ENCODE assay signal across 8 mouse cellular contexts in genomic region chr12:30369786-30370185, GRCm38 (mm10). TPM values are rescaled to one million over a fixed set of nuclear protein-coding genes. Genes with fewer than 3 reads are reported as not detected.
DNase-seq lines count a peak whose midpoint lies in the region; ATAC-seq and TF ChIP-seq lines count a peak whose summit lies in the region.

No protein-coding gene starts in this region.

- no peak for ATAC-seq in heart, embryonic 12.5 days (ENCODE audit: insufficient number of reproducible peaks, low FRiP score)
- ATAC-seq in intestine, embryonic 14.5 days (replicated peaks; ENCODE audit: low FRiP score, low TSS enrichment, low read depth): no peak; the same call in 1 of the 2 replicates
- peak; percentile 40 for ATAC-seq in midbrain, embryonic 13.5 days
- ATAC-seq in stomach, postnatal 0 days (ENCODE audit: low FRiP score, low TSS enrichment): no peak

- no peak overlapping the region for H3K27ac ChIP-seq in heart, embryonic 12.5 days (ENCODE audit: poor library complexity, severe bottlenecking)
- no peak overlapping the region for H3K27ac ChIP-seq in intestine, embryonic 14.5 days (ENCODE audit: low read depth)
- no peak overlapping the region for H3K27ac ChIP-seq in midbrain, embryonic 13.5 days
- H3K27ac ChIP-seq in stomach, postnatal 0 days (replicated peaks): no peak overlapping the region

- no peaks in the 10 kb centered on the region for H3K9me3 ChIP-seq in heart, embryonic 12.5 days (replicated peaks)
- no peaks in the 10 kb centered on the region for H3K9me3 ChIP-seq in intestine, embryonic 14.5 days (ENCODE audit: control insufficient read depth, low read length)
- H3K9me3 ChIP-seq in midbrain, embryonic 13.5 days: no peaks in the 10 kb centered on the region
- no peaks in the 10 kb centered on the region for H3K9me3 ChIP-seq in stomach, postnatal 0 days (ENCODE audit: control insufficient read depth, low read length)

- peak; percentile 76 to 88 for DNase-seq in heart, adult 18-20 months
- DNase-seq in cerebellum, postnatal 10 days: peak; percentile 93
- DNase-seq in frontal cortex, postnatal 25 days (ENCODE audit: low spot score in 2 of 2): peak; percentile 79 to 84
- DNase-seq in intestine, embryonic 14.5 days (ENCODE audit: low spot score): peak; percentile 90
- DNase-seq in left cerebral cortex, adult 18-20 months (ENCODE audit: low spot score in 2 of 2): peak; percentile 90 to 92
- peak; percentile 87 for DNase-seq in stomach, postnatal 0 days (ENCODE audit: low spot score)

- 7% methylated on average over 6 of the region's 6 CpGs for WGBS in heart, embryonic 12.5 days
- WGBS in intestine, embryonic 14.5 days: 7% methylated on average over 6 of the region's 6 CpGs
- 8% methylated on average over 6 of the region's 6 CpGs for WGBS in midbrain, embryonic 13.5 days
- 9% methylated on average over 6 of the region's 6 CpGs for WGBS in stomach, postnatal 0 days

- no peak overlapping the region for H3K9ac ChIP-seq in heart, embryonic 12.5 days
- no peak overlapping the region for H3K9ac ChIP-seq in intestine, embryonic 14.5 days (ENCODE audit: low read length)
- no peak overlapping the region for H3K9ac ChIP-seq in midbrain, embryonic 13.5 days (replicated peaks)
- no peak overlapping the region for H3K9ac ChIP-seq in stomach, postnatal 0 days (ENCODE audit: low read length)

- peaks cover 7% of the 10 kb centered on the region; the same call in 1 of the 2 replicates for H3K4me1 ChIP-seq in heart, embryonic 12.5 days (replicated peaks)
- peaks cover 5% of the 10 kb centered on the region; the same call in 1 of the 2 replicates for H3K4me1 ChIP-seq in intestine, embryonic 14.5 days (replicated peaks; ENCODE audit: control insufficient read depth, insufficient read depth, low read length)
- peaks cover 13% of the 10 kb centered on the region for H3K4me1 ChIP-seq in midbrain, embryonic 13.5 days (replicated peaks)
- H3K4me1 ChIP-seq in stomach, postnatal 0 days (replicated peaks; ENCODE audit: control insufficient read depth, insufficient read depth): no peaks in the 10 kb centered on the region

- H3K27me3 ChIP-seq in heart, embryonic 12.5 days (replicated peaks): peaks cover 5% of the 10 kb centered on the region; the same call in 1 of the 2 replicates
- no peaks in the 10 kb centered on the region for H3K27me3 ChIP-seq in intestine, embryonic 14.5 days (replicated peaks; ENCODE audit: control insufficient read depth, insufficient read depth, low read length)
- H3K27me3 ChIP-seq in midbrain, embryonic 13.5 days: peaks cover 11% of the 10 kb centered on the region; the same call in 1 of the 2 replicates
- H3K27me3 ChIP-seq in stomach, postnatal 0 days (ENCODE audit: control insufficient read depth, insufficient read depth, low read length): no peaks in the 10 kb centered on the region

- no peak for TF ChIP-seq EP300 in stomach, postnatal 0 days (optimal IDR thresholded peaks at IDR 0.05)

- no peak overlapping the region for H3K4me3 ChIP-seq in heart, embryonic 12.5 days
- H3K4me3 ChIP-seq in intestine, embryonic 14.5 days (ENCODE audit: low read depth, low read length): 0 out of 2 replicates have a peak overlapping the region, but pooled peaks have one; percentile 6
- H3K4me3 ChIP-seq in midbrain, embryonic 13.5 days (replicated peaks): no peak overlapping the region
- no peak overlapping the region for H3K4me3 ChIP-seq in stomach, postnatal 0 days (ENCODE audit: low read depth, low read length)

- no peaks in the 10 kb centered on the region for H3K36me3 ChIP-seq in heart, embryonic 12.5 days
- H3K36me3 ChIP-seq in intestine, embryonic 14.5 days (ENCODE audit: control insufficient read depth, insufficient read depth, low read length): 0 out of 2 replicates have a peak, but pooled peaks cover 2% of the 10 kb centered on the region
- H3K36me3 ChIP-seq in midbrain, embryonic 13.5 days: no peaks in the 10 kb centered on the region
- no peaks in the 10 kb centered on the region for H3K36me3 ChIP-seq in stomach, postnatal 0 days (ENCODE audit: control insufficient read depth, insufficient read depth, low read length)

- TF ChIP-seq CTCF in stomach, postnatal 0 days (IDR thresholded peaks at IDR 0.05; ENCODE audit: low read depth): peak; percentile 95

- no peak overlapping the region for H3K4me2 ChIP-seq in heart, embryonic 12.5 days
- H3K4me2 ChIP-seq in intestine, embryonic 14.5 days (ENCODE audit: low read length): peak overlapping the region; percentile 90
- no peak overlapping the region for H3K4me2 ChIP-seq in midbrain, embryonic 13.5 days (replicated peaks)
- 0 out of 2 replicates have a peak overlapping the region, but pooled peaks have one; percentile 5 for H3K4me2 ChIP-seq in stomach, postnatal 0 days (replicated peaks; ENCODE audit: low read depth)

RNA-seq across cellular contexts. Expression of gene Sntg2, which starts 3.4 kb away (rescaled TPM):
- under 1 TPM; 0.41 to 0.45 TPM for total RNA-seq in heart, adult 18-20 months (2021)
- polyA plus RNA-seq in heart, embryonic 12.5 days (2016; fragmentation: Nextera tagmentation; extraction: Ambion mirVana): 6.2 and 6.5 TPM in 2 replicates
- 43.2 and 50.6 TPM in 2 replicates for polyA plus RNA-seq in intestine, embryonic 14.5 days (2014; fragmentation: Nextera tagmentation; extraction: Ambion mirVana)
- 10 to 100 TPM in 1 of 2 experiments, 1 to 10 TPM in 1; 8.8 to 10.4 TPM for total RNA-seq in left cerebral cortex, adult 18-20 months (2021)
- 2.2 and 3.6 TPM in 2 replicates for polyA plus RNA-seq in midbrain, embryonic 13.5 days (2015; fragmentation: Nextera tagmentation; extraction: Ambion mirVana)
- polyA plus RNA-seq in stomach, postnatal 0 days (2015; fragmentation: Nextera tagmentation; extraction: Ambion mirVana): 31.5 and 36.6 TPM in 2 replicates

Comparison
In these comparisons a context has a peak if more than half of its experiments do, and no peak if none do; other contexts are left out.
1. H3K4me2 ChIP-seq: peak in intestine, embryonic 14.5 days (single experiment) and stomach, postnatal 0 days (single experiment); none in heart, embryonic 12.5 days (single experiment) and midbrain, embryonic 13.5 days (single experiment).
2. Peak in every context shown above with its lines, with median percentiles within 50 percentile points of each other: DNase-seq.